ENCODE assay signal across 12 mouse cellular contexts in genomic region chr6:99203231-99203630, GRCm38 (mm10).
DNase-seq lines count a peak whose midpoint lies in the region; ATAC-seq and TF ChIP-seq lines count a peak whose summit lies in the region.
"Had no signal": no experiment of that assay in that cellular context is flagged by ENCODE, and none has a peak within 500 bp of the region (broad histone marks: within the 10 kb centered on the region; RNA-seq: fewer than 3 reads in every experiment).

No protein-coding gene starts in this region.

- peak; percentile 84 for DNase-seq in heart, adult 11 months
- DNase-seq in heart, postnatal 25 days (ENCODE audit: low spot score), result no peak
- DNase-seq in CH12.LX (ENCODE audit: extremely low read depth), result peak; percentile 61
- peak; percentile 39 for DNase-seq in forebrain, embryonic 14.5 days (ENCODE audit: low spot score)
- DNase-seq in frontal cortex, postnatal 25 days (ENCODE audit: low spot score in 2 of 2), result no peak
- DNase-seq in adrenal gland, adult 8-10 months, result no peak
- DNase-seq: adrenal gland, adult 2 months; kidney, adult 2 months; thymus, postnatal 25 days had no signal

- WGBS in forebrain, embryonic 14.5 days, result 4% methylated on average over 11 of the region's 11 CpGs

- in situ Hi-C loops in CH12.LX (cut with MboI; ENCODE audit: low pct_ligation_motif_present, low pct_unique_long_range_greater_than_20kb, low sequenced_read_pairs), result no loop called here

- peak; percentile 0; the same call in 1 of the 2 replicates for ATAC-seq in forebrain, embryonic 14.5 days
- ATAC-seq in megakaryocyte progenitor cell, adult 5-6 weeks (replicated peaks; ENCODE audit: poor library complexity), result 0 out of 2 replicates have a peak, but pooled peaks have one; percentile 8
- no peak for ATAC-seq in inflammation-experienced regulatory T-cells, adult 6 months

- H3K9me3 ChIP-seq in CH12.LX (replicated peaks; ENCODE audit: low read length), result no peaks in the 10 kb centered on the region
- H3K9me3 ChIP-seq in forebrain, embryonic 14.5 days (replicated peaks; ENCODE audit: control insufficient read depth, low read length), result no peaks in the 10 kb centered on the region

- no peak for TF ChIP-seq RAD21 in CH12.LX (IDR thresholded peaks at IDR 0.05; ENCODE audit: low read depth, low read length)

- dilution Hi-C loops in CH12.LX (cut with MboI; ENCODE audit: extremely low pct_ligation_motif_present, extremely low pct_unique_long_range_greater_than_20kb, low sequenced_read_pairs), result no loop called here

- peaks cover 14 to 16% of the 10 kb centered on the region in 2 experiments for H3K36me3 ChIP-seq in CH12.LX (replicated peaks in 1 of 2; ENCODE audit: control insufficient read depth in 1 of 2, insufficient read depth in 1 of 2, low read length in 1 of 2)
- no peaks in the 10 kb centered on the region for H3K36me3 ChIP-seq in forebrain, embryonic 14.5 days (ENCODE audit: control insufficient read depth, insufficient read depth, low read length)

- peak overlapping the region; percentile 87 for H3K9ac ChIP-seq in CH12.LX (ENCODE audit: insufficient read depth, low read depth)
- peak overlapping the region; percentile 43 for H3K9ac ChIP-seq in forebrain, embryonic 14.5 days (ENCODE audit: low read length)
- H3K9ac ChIP-seq: liver, embryonic 14.5 days had no signal

- TF ChIP-seq CTCF in CH12.LX (conservative IDR thresholded peaks at IDR 0.05 in 1 of 2, IDR thresholded peaks at IDR 0.05 in 1 of 2; ENCODE audit: low read depth in 2 of 2, low read length in 2 of 2), result no peak

- H3K4me1 ChIP-seq in CH12.LX (ENCODE audit: control insufficient read depth in 1 of 2, insufficient read depth in 2 of 2), result peaks cover 16 to 68% of the 10 kb centered on the region in 2 experiments
- peaks cover 56% of the 10 kb centered on the region for H3K4me1 ChIP-seq in forebrain, embryonic 14.5 days (ENCODE audit: control insufficient read depth, insufficient read depth, low read length)

- H3K27ac ChIP-seq in CH12.LX (ENCODE audit: insufficient read depth, low read depth), result peak overlapping the region; percentile 74
- peak overlapping the region; percentile 60; the same call in 1 of the 2 replicates for H3K27ac ChIP-seq in forebrain, embryonic 14.5 days (ENCODE audit: low read depth, low read length)
- H3K27ac ChIP-seq: liver, embryonic 14.5 days had no signal

- H3K27me3 ChIP-seq in CH12.LX (replicated peaks), result no peaks in the 10 kb centered on the region
- H3K27me3 ChIP-seq in forebrain, embryonic 14.5 days (replicated peaks; ENCODE audit: control insufficient read depth, insufficient read depth, low read length), result no peaks in the 10 kb centered on the region; the same call in 1 of the 2 replicates

- H3K4me2 ChIP-seq in CH12.LX (ENCODE audit: insufficient read depth, low read depth, poor library complexity, severe bottlenecking), result peak overlapping the region; percentile 100
- peak overlapping the region; percentile 47 for H3K4me2 ChIP-seq in forebrain, embryonic 14.5 days (ENCODE audit: low read length)

- peak overlapping the region; percentile 43 to 49 (median 46) for H3K4me3 ChIP-seq in CH12.LX (replicated peaks in 1 of 3; ENCODE audit: low read depth in 2 of 3, low read length in 2 of 3, poor library complexity in 1 of 3)
- H3K4me3 ChIP-seq in forebrain, embryonic 14.5 days (ENCODE audit: low read depth, low read length), result peak overlapping the region; percentile 9; the same call in 1 of the 2 replicates

- intact Hi-C loops in heart, postnatal 25 days (cut with DNase I), result loop anchor here (10.0 kb wide), 1 partner anchor 252 kb away; no protein-coding TSS in a partner anchor

- H3K79me2 ChIP-seq in CH12.LX (replicated peaks; ENCODE audit: control insufficient read depth, extremely low read depth, insufficient read depth, poor library complexity, severe bottlenecking), result peaks cover 10% of the 10 kb centered on the region

- TF ChIP-seq POLR2A in CH12.LX (IDR thresholded peaks at IDR 0.05; ENCODE audit: low read depth, low read length), result no peak

- no peak for TF ChIP-seq EP300 in CH12.LX (IDR thresholded peaks at IDR 0.05; ENCODE audit: low read length)

TF ChIP-seq in CH12.LX, 34 proteins besides CTCF, POLR2A, EP300 and RAD21:
- 0 out of 2 replicates have a peak, but pooled peaks have one; percentile 30 for TF ChIP-seq MAZ (IDR thresholded peaks at IDR 0.05; ENCODE audit: low read depth, low read length)
- TF ChIP-seq GABPA (IDR thresholded peaks at IDR 0.05; ENCODE audit: insufficient replicate concordance, low read depth, low read length), result no peak
TF ChIP-seq in CH12.LX: peak in this region for 1.

Comparison
In these comparisons a context has a peak if more than half of its experiments do, and no peak if none do; other contexts are left out.
1. DNase-seq: peak in heart, adult 11 months (single experiment), CH12.LX (single experiment) and forebrain, embryonic 14.5 days (single experiment); none in heart, postnatal 25 days (single experiment), frontal cortex, postnatal 25 days (0 of 2) and adrenal gland, adult 8-10 months (single experiment).